Mouse (Mus musculus): ENCODE results near the gene Armh1.
"Not testable (repeated sequence)": the region's sequence is repeated elsewhere in the genome, so short reads cannot be mapped to it uniquely, and the experiment has no call there.

Armh1 gene

DNA sequence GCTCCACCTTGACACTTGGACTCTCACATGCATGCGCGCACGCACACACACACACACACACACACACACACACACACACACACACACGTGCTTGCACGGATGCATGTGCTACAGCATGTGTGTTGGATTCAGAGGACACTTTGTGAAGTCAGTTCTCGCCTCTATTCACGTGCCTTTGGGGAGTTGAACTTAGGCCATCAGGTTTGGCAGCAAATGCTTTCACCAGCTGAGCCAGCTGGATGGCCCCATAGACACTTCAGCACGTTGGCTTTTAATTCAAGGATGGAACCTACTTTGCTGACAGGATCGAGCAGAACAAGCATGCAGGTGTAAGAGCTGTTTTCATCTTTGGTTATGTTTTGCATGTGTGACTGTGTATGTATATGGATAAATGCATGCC lies 30.1 kb downstream of the Armh1 start:
- no peak for DNase-seq (ENCODE audit: low read depth, low spot score)

DNA sequence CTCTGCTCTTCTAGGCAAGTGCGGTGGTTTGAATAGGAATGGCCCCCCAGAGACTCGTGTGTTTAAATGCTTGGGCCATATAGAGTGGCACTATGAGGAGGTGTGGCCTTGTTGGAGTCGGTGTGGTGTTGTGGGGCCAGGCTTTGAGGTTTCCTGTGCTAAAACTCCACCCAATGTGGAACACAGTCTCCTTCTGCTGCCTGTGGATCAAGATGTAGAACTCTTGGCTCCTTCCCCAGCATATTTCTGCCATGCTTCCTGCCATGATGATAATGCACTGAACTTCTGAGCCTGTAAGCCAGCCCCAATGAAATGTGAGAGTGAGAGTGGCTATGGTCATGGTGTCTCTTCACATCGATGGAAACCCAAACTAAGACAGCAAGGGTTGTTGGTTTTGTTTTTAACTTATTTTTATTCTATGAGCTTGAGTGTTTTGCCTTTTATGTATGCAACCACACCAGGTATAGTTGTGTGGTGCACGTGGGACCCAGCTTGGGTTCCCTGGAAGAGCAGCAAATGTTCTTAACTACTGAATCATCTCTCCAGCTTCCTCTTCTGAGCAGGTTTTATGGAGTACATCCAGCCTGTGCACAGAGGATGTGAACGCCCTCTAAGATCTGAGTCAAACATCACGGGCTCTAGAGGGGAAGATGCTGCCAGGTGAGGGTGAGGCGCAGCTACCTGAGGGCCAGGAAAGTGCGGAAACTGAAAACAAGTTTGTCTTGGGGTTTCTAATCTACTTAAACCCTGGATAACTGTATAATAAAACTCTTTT lies 31.0 kb downstream of the Armh1 start:
- no peak for DNase-seq (ENCODE audit: low read depth, low spot score)

DNA sequence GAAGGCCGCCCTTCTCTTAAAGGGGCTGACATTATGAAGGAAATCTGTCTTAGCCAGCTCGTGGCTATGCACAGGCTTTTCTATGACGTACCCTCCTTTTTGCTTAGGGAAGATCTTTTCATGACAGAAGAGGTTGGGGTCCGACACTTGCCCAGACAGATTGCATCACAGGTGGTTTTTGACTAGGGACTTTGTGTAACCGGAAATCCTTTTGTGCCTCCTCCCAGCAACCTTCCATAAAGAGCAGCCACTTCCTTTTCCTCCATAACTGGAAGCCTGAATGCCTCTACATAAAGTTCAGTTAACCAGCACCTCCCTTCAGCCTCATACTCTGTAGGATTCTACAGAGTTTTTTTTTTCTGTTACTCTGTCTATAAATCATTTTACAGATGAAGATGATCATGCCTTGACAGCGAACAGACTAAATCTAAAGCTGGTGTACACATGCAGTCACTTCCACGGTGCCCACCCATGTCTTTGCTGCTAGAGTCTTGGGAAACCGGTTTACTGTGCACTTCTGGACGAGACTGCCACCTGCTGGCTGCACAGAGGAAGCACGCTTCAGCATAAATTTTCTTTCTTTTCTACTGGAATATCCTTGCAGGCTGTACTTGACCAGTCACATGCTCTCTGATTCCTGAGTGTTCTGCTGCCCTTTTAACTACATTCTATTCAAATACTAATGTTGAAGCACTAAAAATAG lies 33.3 kb downstream of the Armh1 start:
- peak; percentile 34 for DNase-seq (ENCODE audit: low read depth, low spot score)

GRCm38 (mm10) chr4:117217029-117217428 lies 34.9 kb downstream of the Armh1 start:
- no peak for DNase-seq (ENCODE audit: low read depth, low spot score)

GRCm38 (mm10) chr4:117214250-117214649 lies 37.7 kb downstream of the Armh1 start:
- no peak for DNase-seq (ENCODE audit: low read depth, low spot score)

DNA sequence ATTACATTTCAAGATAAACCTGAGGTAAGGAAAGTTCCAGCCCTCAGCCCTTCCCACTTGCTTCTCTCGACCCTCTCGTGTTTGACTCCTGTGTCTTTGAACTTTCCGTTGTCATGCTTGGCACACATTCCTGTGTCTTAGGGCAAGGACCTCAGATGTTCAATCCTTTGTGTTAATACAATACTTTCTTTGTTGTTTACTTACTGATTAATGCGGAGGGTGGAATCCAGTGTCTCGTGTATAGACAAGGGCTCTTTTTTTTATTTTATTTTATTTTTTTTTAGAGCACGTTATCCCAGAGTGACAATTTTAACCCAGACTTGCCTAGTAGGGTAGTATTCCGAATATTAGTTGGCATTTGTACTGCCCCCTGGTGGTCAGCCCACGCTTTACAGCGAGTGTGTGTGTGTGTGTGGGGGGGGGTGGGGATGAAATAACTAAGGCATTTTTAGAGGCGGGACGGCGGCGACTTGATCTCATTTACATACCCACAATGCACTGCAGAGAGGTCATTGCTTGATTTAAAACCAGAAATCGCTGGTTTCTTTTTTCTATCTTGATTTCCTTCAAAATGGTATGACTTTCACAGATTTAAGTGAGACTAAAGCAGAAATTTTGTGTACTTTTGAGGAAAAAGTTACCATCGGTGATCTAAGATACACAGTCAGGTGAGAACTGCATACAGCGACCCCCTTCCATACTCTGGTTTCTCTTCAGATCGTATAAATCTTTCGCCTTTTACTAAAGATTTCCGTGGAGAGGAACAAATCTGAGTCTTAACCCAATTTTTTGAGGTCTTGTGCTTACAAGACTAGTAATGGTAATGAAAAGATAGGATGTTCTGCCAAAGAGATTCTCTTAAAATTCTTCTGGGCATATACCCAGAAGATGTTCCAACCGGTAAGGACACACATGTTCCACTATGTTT lies 41.5 kb downstream of the Armh1 start:
- DNase-seq (ENCODE audit: low read depth, low spot score): peak; percentile 40

DNA sequence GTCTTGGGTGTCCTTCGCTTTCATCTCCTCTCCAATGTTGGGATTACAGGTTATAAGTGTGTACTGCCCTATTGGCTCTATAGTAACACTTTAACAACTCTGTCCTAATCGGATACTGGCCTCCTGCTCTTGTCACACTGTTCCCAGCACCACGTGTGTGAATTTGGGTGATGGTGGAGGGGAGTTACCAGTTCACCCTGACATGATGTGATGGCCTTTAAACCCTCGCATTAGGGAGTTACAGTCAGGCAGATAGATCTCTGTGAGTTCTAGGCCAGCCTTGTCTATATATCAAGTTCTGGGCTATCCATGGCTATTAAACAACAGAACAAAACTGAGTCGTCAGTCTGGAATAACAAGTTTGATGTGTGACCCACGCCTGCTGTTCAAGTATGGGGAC lies 42.3 kb downstream of the Armh1 start:
- DNase-seq (ENCODE audit: low read depth, low spot score): no peak

GRCm38 (mm10) chr4:117202992-117203354 lies 49.0 kb downstream of the Armh1 start:
- no peak for DNase-seq (ENCODE audit: low read depth, low spot score)

GRCm38 (mm10) chr4:117202046-117202991 lies 49.6 kb downstream of the Armh1 start:
- no peak for DNase-seq (ENCODE audit: low read depth, low spot score)

DNA sequence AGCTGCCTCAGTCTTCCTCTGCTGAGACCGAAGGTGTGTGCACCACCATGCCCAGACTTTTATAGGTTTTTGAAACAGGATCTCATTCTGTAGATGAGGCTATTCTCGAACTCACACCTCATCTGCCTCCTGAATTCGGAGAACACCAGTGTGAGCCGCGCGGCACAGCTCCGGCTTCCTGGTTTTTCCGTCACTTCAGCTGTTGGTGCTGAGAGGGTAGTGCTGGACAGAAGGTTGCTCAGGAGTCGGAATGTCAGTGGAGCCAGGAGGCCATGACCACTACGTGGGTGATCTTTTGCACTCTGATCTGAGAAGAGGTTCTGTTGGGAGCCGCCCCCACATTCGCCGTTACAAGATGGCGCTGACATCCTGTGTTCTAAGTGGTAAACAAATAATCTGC lies 60.1 kb downstream of the Armh1 start:
- no peak for DNase-seq (ENCODE audit: low read depth, low spot score)

DNA sequence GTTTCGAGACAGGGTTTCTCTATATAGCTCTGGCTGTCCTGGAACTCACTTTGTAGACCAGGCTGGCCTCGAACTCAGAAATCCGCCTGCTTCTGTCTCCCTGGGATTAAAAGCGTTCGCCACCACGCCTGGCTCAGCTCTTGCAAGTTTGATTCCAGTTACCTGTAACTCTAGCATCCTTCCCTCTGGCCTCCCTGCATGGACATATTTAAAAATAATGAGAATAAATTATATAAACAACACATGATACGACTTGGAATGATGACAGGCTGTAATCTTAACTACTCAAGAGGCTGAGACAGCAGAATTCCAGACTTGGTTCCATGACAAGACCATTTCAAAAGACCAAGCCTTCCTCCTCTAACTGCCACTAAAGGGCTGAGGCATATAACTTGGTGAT lies 61.3 kb downstream of the Armh1 start:
- no peak for DNase-seq (ENCODE audit: low read depth, low spot score)

DNA sequence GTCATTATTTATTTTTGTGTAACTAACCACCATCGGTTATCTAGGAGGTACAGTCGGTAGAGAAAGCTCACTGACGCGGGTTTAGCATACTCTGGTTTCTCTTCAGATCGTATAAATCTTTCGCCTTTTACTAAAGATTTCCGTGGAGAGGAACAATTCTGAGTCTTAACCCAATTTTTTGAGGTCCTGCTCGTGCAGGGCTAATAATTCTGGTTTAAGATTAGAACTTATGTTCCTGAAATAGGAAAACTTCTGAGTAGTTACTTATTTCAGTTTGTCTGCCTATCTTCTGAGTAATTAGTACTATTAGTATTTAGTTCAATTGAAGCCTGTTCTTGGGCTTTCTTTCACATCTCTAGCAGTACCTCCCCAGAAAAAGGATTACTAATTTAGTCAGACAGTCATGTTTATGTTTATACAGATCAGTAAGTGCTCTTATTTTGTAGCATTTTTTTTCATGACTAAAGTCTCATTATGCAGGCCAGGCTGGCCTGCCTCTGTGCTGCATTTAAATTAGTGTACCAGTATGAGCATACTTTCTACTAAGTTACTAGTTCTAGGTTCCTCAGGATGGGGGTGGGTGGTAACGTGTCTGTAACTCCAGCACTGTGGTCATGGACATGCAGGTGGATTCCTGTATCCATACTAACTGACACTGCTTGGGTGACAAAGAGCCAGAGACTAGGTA lies 61.9 kb downstream of the Armh1 start:
- peak; percentile 55 for DNase-seq (ENCODE audit: low read depth, low spot score)

DNA sequence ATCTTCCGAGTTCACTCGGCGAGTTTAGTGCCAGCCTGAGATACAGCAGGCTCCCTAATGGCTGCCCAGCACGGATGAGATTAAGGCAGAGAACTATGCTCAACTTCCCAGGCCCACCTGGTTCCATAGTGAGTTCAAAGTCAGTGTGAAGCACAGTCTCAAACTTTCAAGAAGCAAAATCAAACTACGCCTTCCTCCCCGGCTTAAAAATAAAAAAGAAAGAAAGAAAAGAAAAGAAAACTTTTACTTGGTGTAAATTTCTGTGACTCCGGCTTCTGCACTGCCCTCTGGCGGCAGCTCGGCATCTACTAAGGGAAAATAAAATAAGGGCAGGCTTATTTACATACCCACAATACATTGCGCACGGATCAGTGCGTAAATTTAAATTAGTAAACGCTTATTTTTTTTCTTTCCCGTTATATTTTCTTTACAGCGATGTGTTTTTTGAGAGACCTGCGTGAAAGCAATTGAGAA lies 62.5 kb downstream of the Armh1 start:
- peak; percentile 82 for DNase-seq (ENCODE audit: low read depth, low spot score)

GRCm38 (mm10) chr4:117188969-117189368 lies 63.0 kb downstream of the Armh1 start:
- DNase-seq (ENCODE audit: low read depth, low spot score): no peak

- not testable (repeated sequence) for DNase-seq (ENCODE audit: low read depth, low spot score)
Measured at GRCm38 (mm10) chr4:117182759-117183096, 69.2 kb downstream of the Armh1 start.

- DNase-seq (ENCODE audit: low read depth, low spot score): peak; percentile 82
Measured at GRCm38 (mm10) chr4:117181863-117182758, 69.8 kb downstream of the Armh1 start, which contains the start of gene Kif2c. Gene Kif2c, minus strand, starts transcription at chr4:117182639.

DNA sequence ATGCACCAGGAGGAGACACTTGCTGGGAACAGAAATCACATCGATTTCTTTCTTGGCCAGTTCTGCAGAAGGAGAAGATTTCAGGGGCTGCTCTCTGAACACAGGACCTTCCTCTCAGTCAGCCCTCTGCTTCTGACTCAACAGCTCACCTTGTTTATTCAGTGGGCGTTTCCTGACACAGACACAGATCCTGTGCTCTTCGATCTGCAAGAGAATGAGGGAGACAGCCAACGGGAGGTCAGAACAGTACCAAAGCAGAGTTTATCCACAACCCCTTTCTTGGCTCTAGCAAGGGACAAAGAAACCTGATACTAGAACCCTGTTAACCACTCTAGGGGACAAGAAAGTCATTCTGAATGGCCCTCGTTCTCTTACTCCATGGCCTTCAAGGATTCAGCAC lies 82.0 kb downstream of the Armh1 start:
- DNase-seq (ENCODE audit: low read depth, low spot score): no peak

Data from c-Kit-negative CD71-positive TER-119-positive erythroid progenitor cells, embryonic 14.5 days (primary cell).